Mouse (Mus musculus): ENCODE results near the gene Filip1. TPM values are rescaled to one million over a fixed set of nuclear protein-coding genes. Genes with fewer than 3 reads are reported as not detected.

Gene Filip1
- polyA plus RNA-seq, 2 experiments = 0.29 to 0.37 TPM

DNA sequence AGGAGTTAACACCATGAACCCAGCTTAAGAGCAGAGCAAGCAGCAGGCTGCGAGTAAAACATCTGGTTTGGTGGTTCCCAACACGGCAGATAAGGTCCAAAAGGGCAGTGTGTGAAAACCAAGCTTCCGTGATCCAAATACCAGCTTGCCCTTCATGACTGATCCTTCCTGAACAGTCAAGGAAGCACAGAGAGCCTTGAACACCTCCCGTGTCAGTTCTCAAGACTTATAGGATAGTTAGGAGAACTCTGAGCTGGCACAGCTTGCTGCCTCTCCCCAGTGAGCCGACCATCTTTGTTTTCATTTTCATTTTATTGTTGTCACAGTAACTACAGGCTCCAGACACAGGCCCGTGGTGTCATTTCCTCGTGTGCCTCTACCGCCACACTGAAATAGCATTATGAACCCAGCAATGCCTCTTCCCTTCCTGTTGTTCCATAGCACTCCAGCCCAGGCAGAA, 42.0 kb downstream of the Filip1 start:
- Histone ChIP-seq H3K4me2 (ENCODE audit: low read depth) (no peak overlapping the region; the same call in 1 of the 2 replicates), H3K27me3 (ENCODE audit: control insufficient read depth, insufficient read depth, low read length) (no peaks in the 10 kb centered on the region), H3K9me3 (ENCODE audit: control insufficient read depth, low read length) (no peaks in the 10 kb centered on the region), H3K27ac (no peak overlapping the region), H3K4me1 (replicated peaks; ENCODE audit: control insufficient read depth in 2 of 2, insufficient read depth in 2 of 2, low read length in 1 of 2) (no peaks in the 10 kb centered on the region), H3K4me3 (ENCODE audit: insufficient read depth in 1 of 2, low read depth in 2 of 2, low read length in 2 of 2) (no peak overlapping the region), H3K36me3 (replicated peaks; ENCODE audit: control insufficient read depth, insufficient read depth, low read depth) (no peaks in the 10 kb centered on the region), H3K9ac (replicated peaks) (no peak overlapping the region)
- no peak for DNase-seq (ENCODE audit: low read depth in 3 of 3, low spot score in 3 of 3)
- TF ChIP-seq EP300 (IDR thresholded peaks at IDR 0.05; ENCODE audit: low read depth) = no peak
- TF ChIP-seq CTCF (IDR thresholded peaks at IDR 0.05; ENCODE audit: low read depth) = no peak
- 33% methylated on average over 8 of the region's 8 CpGs for WGBS (ENCODE audit: insufficient replicate concordance)
- no peak for ATAC-seq (ENCODE audit: insufficient read depth)

DNA sequence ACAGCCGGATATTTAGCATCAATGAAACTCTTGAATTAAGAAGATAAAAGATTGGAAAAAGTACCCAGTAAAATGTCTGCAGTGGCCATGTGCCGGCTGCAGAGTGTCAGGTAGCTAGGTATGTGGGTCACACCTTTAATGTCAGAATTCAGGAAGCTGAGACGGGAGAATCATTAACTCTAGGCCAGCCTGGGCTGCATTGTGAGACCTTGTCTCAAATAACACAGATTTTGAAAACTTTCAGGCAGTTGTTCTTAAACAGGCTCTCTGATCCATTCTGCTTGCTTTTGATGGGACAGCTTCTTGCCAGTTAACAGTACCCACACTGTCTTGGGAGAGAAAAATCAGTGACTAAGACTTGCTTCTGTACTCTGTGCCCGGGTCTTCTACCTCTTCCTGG, 43.1 kb downstream of the Filip1 start:
- TF ChIP-seq CTCF (IDR thresholded peaks at IDR 0.05; ENCODE audit: low read depth) (no peak), EP300 (IDR thresholded peaks at IDR 0.05; ENCODE audit: low read depth) (no peak)
- Histone ChIP-seq H3K36me3 (replicated peaks; ENCODE audit: control insufficient read depth, insufficient read depth, low read depth) (no peaks in the 10 kb centered on the region), H3K4me2 (ENCODE audit: low read depth) (no peak overlapping the region), H3K27me3 (ENCODE audit: control insufficient read depth, insufficient read depth, low read length) (no peaks in the 10 kb centered on the region), H3K4me1 (replicated peaks; ENCODE audit: control insufficient read depth in 2 of 2, insufficient read depth in 2 of 2, low read length in 1 of 2) (no peaks in the 10 kb centered on the region), H3K4me3 (ENCODE audit: insufficient read depth in 1 of 2, low read depth in 2 of 2, low read length in 2 of 2) (no peak overlapping the region), H3K27ac (no peak overlapping the region), H3K9me3 (ENCODE audit: control insufficient read depth, low read length) (no peaks in the 10 kb centered on the region), H3K9ac (replicated peaks) (no peak overlapping the region)
- DNase-seq (ENCODE audit: low read depth in 3 of 3, low spot score in 3 of 3) = no peak
- WGBS (ENCODE audit: insufficient replicate concordance) = 57% methylated on average over 4 of the region's 4 CpGs
- no peak for ATAC-seq (ENCODE audit: insufficient read depth)

DNA sequence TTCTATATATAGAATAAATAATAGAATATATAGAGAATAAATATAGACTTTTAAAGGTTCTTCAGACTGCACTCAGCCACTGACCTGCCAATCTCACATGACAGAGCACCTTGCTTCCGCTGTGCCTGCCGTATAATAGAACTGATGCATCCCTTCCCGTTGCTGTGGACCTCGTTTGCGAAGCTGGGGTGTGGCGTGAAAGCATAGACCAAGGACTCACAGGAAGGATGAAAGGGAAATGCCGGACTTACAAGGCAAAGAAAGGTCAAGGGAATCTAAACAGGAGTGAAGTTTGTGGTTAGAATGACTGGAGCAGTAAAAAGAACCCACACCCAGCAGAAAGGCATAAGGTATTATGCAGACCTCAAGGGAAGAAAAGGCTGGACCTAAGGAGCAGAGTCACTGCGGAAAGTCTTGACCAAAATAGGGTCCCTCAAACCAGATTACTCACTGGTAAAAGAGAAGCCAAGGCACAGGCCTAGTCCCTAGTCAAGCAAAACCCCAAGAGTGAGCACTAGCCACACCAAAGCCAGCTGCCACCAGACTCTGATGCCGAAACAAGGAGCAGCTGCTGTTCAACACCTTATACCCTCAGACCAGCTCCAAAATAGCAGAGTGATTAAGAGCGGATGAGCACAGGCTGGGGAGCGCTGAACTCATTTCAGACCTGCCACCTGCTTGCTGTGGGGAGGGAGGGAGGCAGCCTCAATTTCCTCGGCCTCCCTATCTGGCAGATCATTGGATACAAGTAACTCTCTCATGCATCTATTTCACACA, 45.8 kb downstream of the Filip1 start:
- no peak overlapping the region for H3K4me2 ChIP-seq (ENCODE audit: low read depth)

DNA sequence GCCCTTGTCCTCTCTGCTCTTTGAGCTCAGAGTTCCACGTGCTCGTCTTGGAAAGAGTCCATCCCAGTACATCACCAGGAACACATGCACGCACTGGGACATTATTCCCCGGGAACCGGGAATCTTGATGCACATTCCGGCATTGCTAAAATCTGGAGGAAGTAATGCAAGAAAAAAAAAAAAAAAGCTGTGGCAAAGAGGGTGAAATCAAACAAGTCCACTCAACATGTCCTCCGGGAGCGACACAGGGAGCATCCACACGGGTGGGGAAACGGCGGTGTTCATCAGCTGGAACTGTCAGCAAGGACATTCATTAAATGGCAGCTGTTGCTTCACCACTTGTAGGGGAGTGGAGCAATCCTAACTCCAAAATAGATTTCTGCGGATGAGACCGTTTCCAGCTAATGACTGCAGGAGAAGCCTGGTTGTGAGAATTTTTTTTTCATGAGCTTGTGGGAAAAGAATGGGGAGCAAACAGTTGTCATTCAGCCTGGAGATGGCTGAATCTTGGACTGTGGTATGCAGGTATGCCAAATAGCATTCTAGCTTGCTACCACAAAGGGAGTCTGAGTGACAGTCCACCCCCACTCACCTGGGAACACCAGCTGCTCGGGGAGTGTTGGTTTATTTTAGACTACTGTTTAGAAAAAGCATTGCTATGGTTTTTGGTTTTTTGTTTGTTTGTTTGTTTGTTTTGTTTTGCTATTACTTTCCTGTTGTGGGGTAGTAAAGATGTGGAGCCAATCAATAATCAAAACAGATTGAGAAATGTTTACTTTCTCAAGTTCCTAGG, 46.9 kb downstream of the Filip1 start:
- Histone ChIP-seq H3K4me2 (ENCODE audit: low read depth) (no peak overlapping the region), H3K27me3 (ENCODE audit: control insufficient read depth, insufficient read depth, low read length) (no peaks in the 10 kb centered on the region), H3K4me3 (ENCODE audit: insufficient read depth in 1 of 2, low read depth in 2 of 2, low read length in 2 of 2) (no peak overlapping the region), H3K4me1 (replicated peaks; ENCODE audit: control insufficient read depth in 2 of 2, insufficient read depth in 2 of 2, low read length in 1 of 2) (0 out of 4 replicates have a peak, but pooled peaks cover 0 to 2% of the 10 kb centered on the region in 2 experiments), H3K9me3 (ENCODE audit: control insufficient read depth, low read length) (no peaks in the 10 kb centered on the region), H3K9ac (replicated peaks) (no peak overlapping the region), H3K27ac (no peak overlapping the region), H3K36me3 (replicated peaks; ENCODE audit: control insufficient read depth, insufficient read depth, low read depth) (no peaks in the 10 kb centered on the region)
- WGBS (ENCODE audit: insufficient replicate concordance) = 70% methylated on average over 14 of the region's 14 CpGs
- DNase-seq (ENCODE audit: low read depth in 3 of 3, low spot score in 3 of 3) = no peak
- ATAC-seq (ENCODE audit: insufficient read depth) = no peak
- no peak for TF ChIP-seq CTCF (IDR thresholded peaks at IDR 0.05; ENCODE audit: low read depth)

More for the DNA sequence above, 45.8 kb downstream of the Filip1 start:
- Histone ChIP-seq H3K4me3 (ENCODE audit: insufficient read depth in 1 of 2, low read depth in 2 of 2, low read length in 2 of 2) (no peak overlapping the region), H3K27me3 (ENCODE audit: control insufficient read depth, insufficient read depth, low read length) (no peaks in the 10 kb centered on the region), H3K27ac (no peak overlapping the region), H3K36me3 (replicated peaks; ENCODE audit: control insufficient read depth, insufficient read depth, low read depth) (no peaks in the 10 kb centered on the region), H3K4me1 (replicated peaks; ENCODE audit: control insufficient read depth in 2 of 2, insufficient read depth in 2 of 2, low read length in 1 of 2) (no peaks in the 10 kb centered on the region), H3K9ac (replicated peaks) (no peak overlapping the region), H3K9me3 (ENCODE audit: control insufficient read depth, low read length) (no peaks in the 10 kb centered on the region)
- TF ChIP-seq EP300 (IDR thresholded peaks at IDR 0.05; ENCODE audit: low read depth) = no peak
- no peak for TF ChIP-seq CTCF (IDR thresholded peaks at IDR 0.05; ENCODE audit: low read depth)
- DNase-seq (ENCODE audit: low read depth in 3 of 3, low spot score in 3 of 3) (no peak), ATAC-seq (ENCODE audit: insufficient read depth) (no peak)
- 59% methylated on average over 12 of the region's 12 CpGs for WGBS (ENCODE audit: insufficient replicate concordance)

DNA sequence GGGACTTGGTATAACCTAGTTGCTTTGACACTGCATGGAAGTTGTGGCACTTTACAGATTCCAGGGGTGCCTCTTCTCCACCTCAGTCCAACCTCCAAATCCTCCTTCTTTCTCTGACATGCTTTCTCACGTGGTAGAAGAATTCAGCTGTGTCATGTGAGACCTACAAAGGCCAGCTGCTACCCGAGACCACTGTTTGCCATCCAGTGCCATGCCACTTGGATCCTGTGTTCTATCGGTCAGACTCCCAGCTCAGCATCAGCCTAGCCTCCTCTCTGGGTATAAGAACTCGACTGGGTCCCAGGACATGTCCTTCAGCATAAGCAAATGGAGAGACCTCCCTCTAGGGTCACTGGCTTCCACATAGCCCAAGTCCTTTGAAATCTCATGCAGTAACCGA, 47.6 kb downstream of the Filip1 start:
- Histone ChIP-seq H3K27me3 (ENCODE audit: control insufficient read depth, insufficient read depth, low read length) (no peaks in the 10 kb centered on the region), H3K4me1 (replicated peaks; ENCODE audit: control insufficient read depth in 2 of 2, insufficient read depth in 2 of 2, low read length in 1 of 2) (0 out of 4 replicates have a peak, but pooled peaks cover 0 to 2% of the 10 kb centered on the region in 2 experiments), H3K9ac (replicated peaks) (no peak overlapping the region), H3K9me3 (ENCODE audit: control insufficient read depth, low read length) (no peaks in the 10 kb centered on the region), H3K4me3 (ENCODE audit: insufficient read depth in 1 of 2, low read depth in 2 of 2, low read length in 2 of 2) (no peak overlapping the region), H3K4me2 (ENCODE audit: low read depth) (no peak overlapping the region), H3K27ac (no peak overlapping the region), H3K36me3 (replicated peaks; ENCODE audit: control insufficient read depth, insufficient read depth, low read depth) (no peaks in the 10 kb centered on the region)
- no peak for DNase-seq (ENCODE audit: low read depth in 3 of 3, low spot score in 3 of 3)
- TF ChIP-seq CTCF (IDR thresholded peaks at IDR 0.05; ENCODE audit: low read depth) (no peak), EP300 (IDR thresholded peaks at IDR 0.05; ENCODE audit: low read depth) (no peak)
- 62% methylated on average over 5 of the region's 5 CpGs for WGBS (ENCODE audit: insufficient replicate concordance)
- ATAC-seq (ENCODE audit: insufficient read depth) = no peak
